Mouse (Mus musculus): Measurements from ENCODE around the gene Ubc.
"Not testable (repeated sequence)": the region's sequence is repeated elsewhere in the genome, so short reads cannot be mapped to it uniquely, and the experiment has no call there.

The Ubc gene

DNA sequence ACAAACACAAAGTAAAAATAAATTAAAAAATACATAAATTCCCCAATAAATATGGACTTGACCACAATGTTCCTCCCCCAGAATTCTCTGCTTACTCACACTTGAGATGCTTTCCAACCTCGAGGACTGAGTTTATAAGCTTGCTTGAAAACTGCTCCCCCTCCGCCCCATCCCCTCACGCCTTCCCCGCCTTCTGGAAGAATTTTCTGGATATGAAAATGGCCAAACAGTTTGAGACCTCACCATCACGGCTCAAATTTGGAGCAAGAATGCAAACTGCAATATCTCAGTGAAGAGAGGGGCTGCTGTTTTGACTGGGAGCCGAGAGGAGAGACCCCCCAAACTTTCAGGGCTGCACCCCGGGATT is 14.5 kb upstream of the Ubc start:
- DNase-seq = no peak

DNA sequence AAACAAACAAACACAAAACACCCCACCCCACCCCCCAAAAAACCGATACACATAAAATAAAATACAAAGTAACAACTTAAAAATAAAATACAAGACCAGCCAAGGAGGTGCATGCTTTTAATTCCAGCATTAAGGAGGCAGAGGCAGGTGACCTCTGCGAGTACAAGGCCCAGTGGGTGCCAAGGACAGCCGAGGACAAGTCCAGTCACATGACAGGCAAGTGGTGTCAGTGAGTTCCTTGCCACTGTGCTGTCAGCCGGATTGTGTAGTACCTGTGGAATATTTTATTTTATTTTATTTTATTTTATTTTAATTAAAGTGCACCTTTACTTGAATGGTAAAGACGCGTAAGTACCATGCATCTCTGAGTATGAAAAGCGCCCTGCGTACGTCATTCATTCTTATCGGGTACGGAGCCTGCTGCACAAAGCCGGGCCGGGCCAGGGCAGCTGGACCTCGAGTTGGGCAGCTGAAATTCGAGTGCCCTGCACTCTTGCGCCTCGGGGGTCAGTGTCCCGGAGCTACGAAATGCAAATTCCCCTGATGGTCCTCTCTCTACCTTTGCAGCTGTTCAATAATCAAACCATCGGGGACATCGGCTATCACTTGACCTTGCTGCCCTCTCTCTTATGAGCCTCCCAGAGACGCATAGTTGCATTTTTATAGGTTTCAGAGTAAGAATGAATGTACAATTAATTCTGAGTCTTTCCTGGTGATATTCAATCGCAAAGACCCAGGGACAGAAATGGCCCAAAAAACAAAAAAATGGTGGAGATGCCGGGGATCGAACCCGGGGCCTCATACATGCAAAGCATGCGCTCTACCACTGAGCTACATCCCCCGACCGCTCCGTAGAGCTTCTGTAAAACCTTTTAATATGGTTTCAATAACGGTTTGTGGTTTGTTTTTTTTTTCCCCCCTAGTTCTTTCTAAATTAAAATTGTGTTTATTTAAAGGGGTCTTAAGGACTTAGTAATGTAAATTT is 13.8 kb upstream of the Ubc start:
- peak; percentile 52 to 74 for DNase-seq

DNA sequence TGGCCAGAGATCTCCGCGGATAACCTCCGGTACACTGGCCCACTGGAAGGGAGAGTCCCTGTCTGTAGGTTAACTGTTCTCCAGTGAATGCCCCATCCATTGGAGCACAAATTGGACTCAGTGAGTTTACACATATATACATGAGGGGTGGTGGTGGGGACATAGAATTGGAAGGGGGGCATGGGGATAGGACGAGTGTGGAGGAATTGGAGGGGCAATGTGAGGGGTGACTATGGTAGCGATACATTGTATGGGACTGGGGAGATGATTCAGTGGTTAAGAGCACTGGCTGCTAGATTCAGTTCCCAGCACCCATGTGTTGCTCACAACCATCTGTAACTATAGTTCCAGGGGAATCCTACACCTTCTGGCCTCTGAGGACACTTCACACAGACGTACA is 13.0 kb upstream of the Ubc start:
- DNase-seq = no peak

DNA sequence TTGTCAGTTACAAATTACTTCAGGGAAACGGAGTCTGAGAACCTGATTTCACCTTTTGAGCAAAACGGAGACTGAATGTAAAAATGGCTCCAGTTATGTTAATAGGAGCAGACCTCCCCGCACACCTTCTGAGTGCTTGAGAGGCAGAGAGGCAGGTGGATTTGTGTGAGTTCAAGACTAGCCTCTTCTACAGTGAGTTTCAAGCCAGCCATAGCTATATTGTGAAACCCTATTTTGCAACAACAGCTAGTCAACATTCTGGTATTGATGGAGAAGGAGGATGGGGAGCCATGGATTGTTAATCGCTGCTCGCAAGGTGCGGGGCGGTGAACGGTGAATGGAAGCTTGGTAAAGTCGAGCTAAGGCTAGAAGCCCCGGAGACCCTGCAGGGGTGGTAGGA is 12.5 kb upstream of the Ubc start:
- DNase-seq = no peak

DNA sequence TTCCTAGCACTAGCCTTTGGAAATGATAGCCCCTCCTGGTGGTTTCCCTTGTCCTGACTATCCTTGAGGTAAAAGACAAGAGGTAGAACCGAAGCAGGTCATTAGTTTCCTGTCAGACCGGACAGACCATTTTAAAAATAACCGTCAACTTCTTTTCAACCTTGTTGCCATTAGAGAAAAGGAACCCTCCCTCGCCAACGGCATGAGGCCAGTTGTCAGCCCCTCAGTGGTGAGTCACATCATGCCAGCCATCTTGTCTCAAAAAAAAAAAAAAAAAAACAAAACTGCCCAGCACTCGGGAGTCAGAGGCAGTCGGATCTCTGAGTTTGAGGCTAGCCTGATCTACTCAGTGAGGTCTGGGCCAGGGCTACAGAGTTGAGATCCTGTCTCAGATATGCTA is 10.9 kb upstream of the Ubc start:
- DNase-seq = no peak

DNA sequence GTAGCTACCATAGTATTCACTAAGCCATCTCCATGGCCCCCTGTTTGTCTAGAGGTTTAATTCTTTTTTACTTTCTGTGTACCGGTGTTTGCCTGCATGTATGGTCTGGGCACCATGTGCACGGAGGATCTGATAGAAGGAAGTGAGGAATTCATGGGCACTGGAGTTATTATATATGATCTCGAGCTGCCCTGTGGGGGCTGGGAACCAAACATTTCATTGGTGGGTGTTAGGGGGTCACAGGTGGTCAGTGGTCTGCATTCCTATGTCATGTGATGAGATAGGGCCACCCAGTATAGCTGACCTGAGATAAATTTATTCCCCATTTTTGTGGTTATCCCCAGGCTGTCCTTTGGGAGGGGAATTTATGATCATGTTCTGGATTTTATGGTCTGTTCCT is 5.0 kb upstream of the Ubc start:
- DNase-seq = no peak

DNA sequence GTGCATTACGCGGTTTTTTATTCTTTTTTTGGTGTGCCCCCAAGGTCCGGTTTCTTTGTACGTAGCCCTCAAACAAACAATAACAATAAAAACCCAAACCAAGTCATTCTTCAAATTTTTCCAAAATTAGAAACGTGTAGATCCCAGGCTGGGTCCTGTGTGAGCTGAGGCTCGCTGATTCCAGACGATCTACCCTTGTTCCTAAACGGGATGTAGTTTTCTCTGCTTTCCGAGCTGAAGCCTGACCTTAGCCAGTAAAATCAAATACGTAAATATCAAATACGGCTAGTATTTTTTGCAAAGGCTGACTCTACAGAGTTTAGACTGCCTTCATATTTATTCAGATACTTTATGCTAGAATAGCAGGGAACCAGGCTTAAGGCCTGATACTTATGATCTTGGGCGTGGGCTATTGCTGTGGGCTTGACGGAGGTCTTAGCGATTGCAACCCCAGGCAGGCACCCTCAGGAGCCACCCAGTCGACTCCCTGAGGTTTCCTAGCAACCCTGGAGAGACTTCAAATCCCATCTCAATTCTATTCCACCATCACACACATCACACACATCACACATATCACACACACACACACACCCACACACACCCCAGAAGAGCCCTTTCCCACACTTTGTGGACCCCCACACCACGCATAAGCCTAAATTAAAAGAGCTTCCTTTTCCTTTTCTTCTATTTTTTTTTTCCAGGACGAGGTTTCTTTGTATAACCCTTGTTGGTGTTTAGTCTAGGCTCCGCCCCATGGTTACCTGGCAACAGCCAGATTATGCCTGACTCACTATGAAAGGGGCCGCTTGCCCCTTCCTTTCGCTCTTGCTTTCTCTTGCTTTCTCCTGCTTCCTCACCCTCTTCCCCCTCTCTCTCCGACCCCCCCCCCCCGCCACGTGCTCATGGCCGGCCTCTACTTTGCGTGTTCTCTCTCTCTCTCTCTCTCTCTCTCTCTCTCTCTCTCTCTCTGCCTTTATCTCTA is 3.9 kb upstream of the Ubc start:
- peak; percentile 83 to 85 for DNase-seq

DNA sequence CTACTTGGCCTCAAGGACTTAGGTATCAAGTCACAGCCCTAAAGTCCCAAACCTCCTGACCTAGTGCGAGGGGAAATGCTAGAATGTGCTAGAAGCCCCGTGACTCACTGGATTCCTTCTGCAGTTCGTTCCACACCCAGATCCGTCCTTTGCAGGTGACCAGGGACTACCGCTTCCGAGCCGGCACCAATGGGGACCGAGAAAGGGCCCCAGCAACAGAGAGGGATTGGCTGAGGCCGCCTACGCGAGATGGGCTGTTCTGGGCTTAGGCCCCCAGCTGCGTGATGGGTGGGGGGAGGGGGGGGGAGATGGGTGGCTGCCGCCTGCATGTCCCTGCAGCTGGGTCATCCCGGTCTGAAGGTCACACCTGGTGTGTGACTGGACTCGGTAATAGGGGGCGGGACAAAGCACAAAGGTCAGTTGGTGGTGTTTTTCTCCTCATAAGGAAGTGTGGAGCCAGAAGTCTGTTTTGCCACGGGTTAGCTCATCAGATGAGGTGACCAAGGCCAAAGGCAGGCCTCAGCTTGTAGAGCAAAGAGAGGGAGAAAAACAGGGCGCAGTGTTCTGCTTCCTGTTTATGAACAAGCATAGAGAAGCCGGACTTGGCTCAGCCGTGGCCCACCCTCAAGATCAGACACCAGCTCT is 3.1 kb upstream of the Ubc start:
- DNase-seq = peak; percentile 98

DNA sequence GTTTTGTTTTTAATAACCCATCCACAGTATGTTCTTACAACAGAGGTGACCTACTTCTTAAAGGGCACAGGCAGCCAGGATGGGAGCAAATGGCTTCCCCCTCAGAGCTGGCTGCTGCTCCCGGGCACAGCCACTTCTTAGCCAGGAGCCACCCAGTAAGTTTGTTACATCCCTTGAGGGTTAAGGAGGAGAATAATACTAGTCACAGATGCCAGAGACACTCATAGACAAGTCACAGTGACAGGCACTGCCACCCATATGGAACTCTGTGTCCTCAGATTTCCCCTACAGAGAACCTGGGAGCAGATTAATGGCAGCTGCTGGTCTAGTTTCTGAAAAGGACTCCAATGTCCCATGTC is 2.6 kb upstream of the Ubc start:
- DNase-seq = no peak

DNA sequence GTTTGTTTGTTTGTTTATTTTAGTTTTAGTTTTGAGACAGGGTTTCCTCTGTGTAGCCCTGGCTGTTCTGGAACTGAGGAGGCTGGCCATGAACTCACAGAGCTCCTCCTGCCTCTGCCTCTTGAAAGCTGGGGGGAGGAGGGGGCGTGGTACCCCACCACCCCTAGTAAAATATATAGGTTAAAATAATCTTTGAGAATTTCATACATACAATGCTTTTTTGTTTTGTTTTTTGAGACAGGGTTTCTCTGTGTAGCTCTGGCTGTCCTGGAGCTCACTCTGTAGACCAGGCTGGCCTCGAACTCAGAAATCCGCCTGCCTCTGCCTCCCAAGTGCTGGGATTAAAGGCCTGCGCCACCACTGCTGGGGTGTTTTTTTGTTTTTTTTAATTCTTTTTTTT is 2.2 kb upstream of the Ubc start:
- DNase-seq = not testable (repeated sequence)

DNA sequence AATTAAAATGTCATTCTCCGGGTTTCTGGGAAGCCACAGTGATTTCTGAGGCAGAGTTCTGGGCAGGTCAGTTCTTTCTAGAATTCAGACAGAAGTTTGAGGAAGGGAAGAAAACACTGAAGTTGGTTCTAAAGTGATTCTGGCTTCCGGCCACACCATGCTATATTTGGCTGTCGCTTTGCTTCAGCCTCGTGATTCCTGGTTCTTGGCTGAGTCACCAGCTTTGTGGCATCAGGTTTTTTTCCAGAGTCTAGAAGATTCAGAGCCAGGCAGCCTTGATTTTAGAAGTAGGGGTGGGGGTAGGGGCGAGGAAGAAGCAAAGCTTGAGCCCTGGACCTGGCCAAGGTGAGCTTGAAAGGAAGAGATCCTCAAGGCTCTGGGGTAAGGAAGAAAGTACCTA is 1.6 kb upstream of the Ubc start:
- DNase-seq = peak; percentile 76 to 77

DNA sequence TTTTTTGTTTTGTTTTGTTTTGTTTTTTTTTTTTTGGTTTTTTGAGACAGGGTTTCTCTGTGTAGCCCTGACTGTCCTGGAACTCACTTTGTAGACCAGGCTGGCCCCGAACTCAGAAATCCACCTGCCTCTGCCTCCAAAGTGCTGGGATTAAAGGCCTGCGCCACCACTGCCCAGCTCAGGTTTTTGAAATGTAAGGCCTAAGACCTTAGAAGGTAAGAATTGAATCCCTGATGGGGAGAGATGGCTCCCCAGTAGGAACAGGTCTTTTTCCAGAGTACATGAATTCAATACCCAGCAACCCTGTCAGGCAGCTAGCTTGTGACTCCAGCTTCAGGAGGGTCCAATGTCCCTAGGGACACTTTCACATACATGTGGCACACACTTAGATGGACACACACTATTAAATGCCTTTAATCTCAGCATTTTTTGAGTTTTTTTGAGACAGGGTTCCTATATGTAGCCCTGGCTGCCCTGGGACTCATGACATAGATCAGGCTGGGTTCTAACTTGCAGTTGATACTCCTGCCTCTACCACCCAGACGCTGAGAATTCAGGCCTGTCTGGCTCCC is 990 bp upstream of the Ubc start:
- no peak for DNase-seq

DNA sequence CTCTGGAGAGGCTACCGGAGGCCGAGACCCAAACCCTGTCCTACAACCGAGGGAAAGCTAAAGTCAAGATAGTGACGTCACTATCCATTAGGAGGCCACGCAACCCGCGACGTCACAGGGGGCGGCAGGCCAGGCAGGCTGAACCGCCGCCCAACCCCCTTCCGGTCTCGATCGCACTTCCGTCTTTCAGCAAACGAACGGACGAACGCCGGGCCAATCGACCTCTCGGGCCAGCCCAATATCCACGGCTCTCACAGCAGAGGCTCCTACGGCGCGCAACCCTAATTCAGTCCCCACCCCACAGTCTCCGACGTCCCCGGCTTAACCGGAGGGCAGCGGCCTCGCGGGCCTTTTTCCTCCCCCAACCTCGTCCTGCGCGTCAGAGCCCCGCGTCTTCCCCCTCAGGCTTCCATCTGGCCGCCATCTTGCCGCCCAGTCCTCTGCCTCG is 847 bp downstream of the Ubc start, which contains the start of gene Gm10382:
Gene Gm10382, plus strand, starts transcription at position 192 of the 448 bp plus-strand sequence.
- peak; percentile 93 for DNase-seq

DNA sequence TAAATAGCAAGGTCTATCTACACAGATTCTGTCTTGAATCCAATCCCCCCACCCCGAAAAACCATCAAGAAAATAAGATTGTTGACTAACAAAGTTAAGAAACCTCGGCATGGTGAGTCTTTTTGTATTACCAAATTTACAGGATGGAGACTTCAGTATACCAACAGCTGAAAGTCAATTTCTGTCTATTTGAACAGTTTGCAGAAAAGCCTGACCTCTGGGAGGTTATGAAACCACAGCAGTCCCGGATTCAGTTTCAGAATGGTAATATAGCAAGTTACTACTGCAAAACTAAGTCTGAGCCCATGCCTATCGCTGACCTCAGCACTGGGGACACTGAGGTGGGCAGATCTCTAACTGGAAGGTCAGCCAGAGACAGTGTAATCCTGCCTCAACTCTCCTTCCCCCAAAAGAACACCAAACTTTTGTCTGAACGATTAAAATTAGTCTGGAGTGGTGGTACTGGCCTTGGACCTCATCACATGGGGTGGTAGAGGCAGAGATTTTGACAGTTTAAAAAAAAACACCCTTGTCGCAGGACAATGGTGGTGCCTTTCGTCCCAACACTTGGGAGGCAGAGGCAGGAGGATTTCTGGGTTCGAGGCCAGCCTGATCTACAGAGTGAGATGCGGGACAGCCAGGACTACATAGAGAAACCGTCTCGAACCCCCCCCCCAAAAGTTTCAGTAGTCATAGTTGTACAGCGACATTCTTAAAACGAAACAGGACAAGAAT is 1.5 kb downstream of the Ubc start:
- DNase-seq = no peak

DNA sequence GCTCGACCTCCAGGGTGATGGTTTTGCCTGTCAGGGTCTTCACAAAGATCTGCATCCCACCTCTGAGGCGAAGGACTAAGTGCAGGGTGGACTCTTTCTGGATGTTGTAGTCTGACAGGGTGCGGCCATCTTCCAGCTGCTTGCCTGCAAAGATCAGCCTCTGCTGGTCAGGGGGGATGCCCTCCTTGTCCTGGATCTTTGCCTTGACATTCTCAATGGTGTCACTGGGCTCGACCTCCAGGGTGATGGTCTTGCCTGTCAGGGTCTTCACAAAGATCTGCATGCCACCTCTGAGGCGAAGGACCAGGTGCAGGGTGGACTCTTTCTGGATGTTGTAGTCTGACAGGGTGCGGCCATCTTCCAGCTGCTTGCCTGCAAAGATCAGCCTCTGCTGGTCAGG is 2.7 kb downstream of the Ubc start:
- DNase-seq = not testable (repeated sequence)

DNA sequence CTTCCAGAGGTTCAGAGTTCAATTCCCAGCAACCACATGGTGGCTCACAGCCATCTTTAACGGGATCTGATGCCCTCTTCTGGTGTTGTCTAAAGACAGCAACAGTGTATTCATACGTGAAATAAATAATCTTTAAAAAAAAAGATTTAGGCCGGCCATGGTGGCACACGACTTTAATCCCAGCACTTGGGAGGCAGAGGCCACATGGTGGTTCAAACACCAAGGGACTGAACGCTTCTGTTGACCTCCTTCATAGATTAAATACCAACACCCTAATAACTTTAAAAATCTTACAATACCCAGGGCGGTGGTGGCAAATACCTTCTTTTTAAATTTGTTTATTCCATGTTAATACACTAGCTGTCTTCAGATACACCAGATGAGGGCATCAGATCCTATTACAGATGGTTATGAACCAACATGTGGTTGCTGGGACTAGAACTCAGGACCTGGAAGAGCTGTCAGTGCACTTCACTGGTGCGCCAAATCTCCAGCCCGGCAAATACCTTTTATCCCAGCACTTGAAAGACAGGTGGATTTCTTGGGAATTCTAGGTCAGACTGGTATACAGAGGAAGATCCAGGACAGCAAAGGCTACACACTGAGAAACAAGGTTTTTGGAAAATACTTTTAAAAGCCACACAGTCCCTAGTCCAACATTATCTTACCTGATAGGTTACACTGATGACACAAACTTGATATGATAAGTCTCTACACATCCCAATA is 4.6 kb downstream of the Ubc start:
- no peak for DNase-seq

DNA sequence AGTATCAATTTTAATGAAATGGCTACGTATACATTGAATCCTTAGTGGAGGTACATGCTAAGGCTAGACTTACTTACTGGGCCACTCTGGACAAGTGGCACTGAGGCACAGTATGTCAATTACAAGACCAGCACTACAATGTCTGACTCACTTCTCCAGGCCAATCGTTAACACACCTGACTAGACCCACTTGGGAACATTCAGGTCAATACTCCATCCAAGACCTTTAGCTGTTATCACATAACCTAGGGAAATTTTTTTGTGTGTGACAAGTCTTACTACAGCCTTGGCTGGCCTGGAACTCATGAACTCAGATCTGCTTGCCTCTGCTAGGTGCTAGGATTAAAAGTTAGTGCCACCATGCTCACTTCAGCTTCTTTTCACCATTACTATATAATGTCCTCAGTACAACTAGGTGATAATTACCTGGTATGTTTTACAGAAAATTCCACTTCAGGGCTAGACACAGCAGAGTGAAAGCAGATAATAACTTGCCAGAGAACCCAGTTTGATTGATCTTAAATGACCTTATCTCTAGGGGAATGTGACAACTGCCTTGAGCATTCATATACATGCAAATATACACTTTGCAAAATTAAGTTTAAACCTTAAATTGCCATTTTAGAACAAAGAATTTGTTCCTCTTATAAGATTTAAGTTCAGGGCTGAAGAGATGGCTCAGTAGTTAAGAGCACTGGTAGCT is 5.3 kb downstream of the Ubc start:
- DNase-seq = no peak

DNA sequence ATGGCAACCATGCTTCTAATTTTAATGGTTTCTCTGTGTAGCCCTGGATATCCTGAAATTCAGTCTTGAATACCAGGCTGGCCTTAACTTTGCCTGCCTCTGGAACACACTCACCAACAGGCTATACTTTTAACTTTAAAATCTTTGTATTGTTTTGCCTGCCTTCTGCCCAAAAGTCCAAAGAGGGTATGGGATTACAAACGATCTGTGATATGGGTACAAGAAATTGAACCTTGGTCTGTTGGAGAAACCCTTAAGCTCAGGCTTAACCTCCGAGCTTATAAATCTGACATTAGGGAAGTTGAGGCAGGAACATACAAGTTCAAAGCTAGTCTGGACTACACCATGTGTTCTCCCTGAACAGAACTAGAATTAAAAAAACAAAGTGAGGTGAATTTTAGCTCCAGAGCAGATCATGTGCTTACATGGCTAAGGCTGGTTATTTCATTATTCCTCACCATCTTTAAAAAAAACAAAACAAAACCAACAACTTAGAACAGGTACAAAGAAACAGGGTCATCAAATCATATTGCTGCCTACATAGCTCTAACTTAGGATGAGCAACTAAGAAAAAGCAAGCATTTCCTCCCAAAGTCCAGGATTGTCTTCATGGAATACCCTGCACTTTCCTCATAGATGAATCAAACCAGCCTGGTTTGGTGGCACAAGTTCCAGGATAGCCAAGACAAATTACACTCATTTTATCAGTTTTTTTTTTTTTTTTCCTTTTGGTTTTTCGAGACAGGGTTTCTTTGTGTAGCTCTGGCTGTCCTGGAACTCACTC is 6.2 kb downstream of the Ubc start:
- no peak for DNase-seq

DNA sequence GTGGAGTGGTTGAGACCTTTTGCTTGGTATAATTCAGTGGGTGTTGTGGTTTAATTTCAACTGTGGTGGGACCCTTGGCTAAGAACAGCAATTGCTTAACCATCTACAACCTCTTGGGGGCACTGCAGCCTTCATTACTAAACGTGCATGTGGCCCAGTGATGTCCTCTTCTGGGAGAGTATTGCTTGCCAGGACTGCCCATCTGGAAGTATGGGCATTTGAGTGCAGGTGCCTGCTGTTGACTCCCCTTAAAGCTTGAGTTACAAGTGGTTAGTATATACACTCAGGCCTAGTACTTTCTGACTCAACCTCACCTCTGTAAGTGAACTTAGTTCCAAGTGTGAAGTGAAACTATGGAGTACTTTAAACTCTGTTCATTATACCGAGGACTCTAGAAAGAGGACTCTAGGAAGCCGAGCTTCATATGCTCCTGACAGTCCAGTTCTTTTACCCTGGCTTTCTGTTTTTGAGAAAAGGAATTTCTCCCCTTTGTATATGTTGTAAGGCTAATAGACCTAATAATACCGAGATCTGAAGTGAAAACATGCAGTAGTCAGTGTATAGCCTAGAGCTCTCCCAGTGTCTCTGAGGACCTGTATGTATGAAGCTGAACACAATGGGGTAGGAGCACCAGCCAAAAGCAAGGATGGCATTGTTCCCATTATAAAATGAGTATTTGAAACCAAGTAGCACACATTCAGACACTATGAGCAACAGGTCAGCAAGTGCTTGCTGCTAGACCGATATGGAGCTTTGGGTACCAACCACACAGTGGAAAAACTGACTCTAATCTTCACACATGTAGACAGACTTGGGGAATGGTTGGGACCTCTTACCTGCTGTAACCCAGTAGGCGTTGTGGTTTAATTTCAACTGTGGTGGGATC is 7.1 kb downstream of the Ubc start:
- peak; percentile 59 to 75 for DNase-seq
